ENCODE assay signal across 7 mouse cellular contexts in genomic region chr7:73537634-73538423, GRCm38 (mm10). TPM values are rescaled to one million over a fixed set of nuclear protein-coding genes. Genes with fewer than 3 reads are reported as not detected.
A peak's percentile ranks its signal among the peaks of the same experiment; 100 is the strongest.
DNase-seq lines count a peak whose midpoint lies in the region; ATAC-seq lines count a peak whose summit lies in the region.

No protein-coding gene starts in this region.

- peak; percentile 100 for DNase-seq in adrenal gland, adult 2 months
- DNase-seq in embryo, embryonic 11.5 days (ENCODE audit: low read depth, low spot score): peak; percentile 99
- peak; percentile 100 for DNase-seq in gastrocnemius, postnatal 36 days
- peak; percentile 100 for DNase-seq in left cerebral cortex, postnatal 36 days (ENCODE audit: low spot score in 2 of 2)
- DNase-seq in midbrain, embryonic 11.5 days (ENCODE audit: low spot score, missing footprints): peak; percentile 100
- peak; percentile 100 for DNase-seq in skeletal muscle tissue, adult 2 months (ENCODE audit: low read depth, low spot score)

- no peaks in the 10 kb centered on the region for H3K9me3 ChIP-seq in intestine, embryonic 16.5 days (ENCODE audit: control insufficient read depth, low read length)
- no peaks in the 10 kb centered on the region for H3K9me3 ChIP-seq in midbrain, embryonic 11.5 days (ENCODE audit: control insufficient read depth, low read length)

- no peaks in the 10 kb centered on the region for H3K36me3 ChIP-seq in intestine, embryonic 16.5 days (ENCODE audit: control insufficient read depth, insufficient read depth, low read length)
- H3K36me3 ChIP-seq in midbrain, embryonic 11.5 days (ENCODE audit: control insufficient read depth, insufficient read depth, low read length): no peaks in the 10 kb centered on the region

- peaks cover 33% of the 10 kb centered on the region for H3K4me1 ChIP-seq in intestine, embryonic 16.5 days (ENCODE audit: control insufficient read depth, insufficient read depth, low read length)
- peaks cover 9% of the 10 kb centered on the region; the same call in 1 of the 2 replicates for H3K4me1 ChIP-seq in midbrain, embryonic 11.5 days (ENCODE audit: control insufficient read depth, insufficient read depth, low read length)

- peak; percentile 99 for ATAC-seq in intestine, embryonic 16.5 days
- peak; percentile 98 for ATAC-seq in midbrain, embryonic 11.5 days (ENCODE audit: low FRiP score)

- H3K4me3 ChIP-seq in intestine, embryonic 16.5 days (ENCODE audit: low read length): peak overlapping the region; percentile 52
- H3K4me3 ChIP-seq in midbrain, embryonic 11.5 days (ENCODE audit: low read depth, low read length): peak overlapping the region; percentile 37

- WGBS in intestine, embryonic 16.5 days: 0% methylated on average over 46 of the region's 46 CpGs
- WGBS in midbrain, embryonic 11.5 days: under 1% methylated on average over 46 of the region's 46 CpGs

- no peaks in the 10 kb centered on the region for H3K27me3 ChIP-seq in intestine, embryonic 16.5 days (replicated peaks; ENCODE audit: control insufficient read depth, insufficient read depth, low read length)
- H3K27me3 ChIP-seq in midbrain, embryonic 11.5 days (ENCODE audit: control insufficient read depth, insufficient read depth, low read length): no peaks in the 10 kb centered on the region

- intact Hi-C loops in gastrocnemius, postnatal 36 days (cut with DNase I): no loop called here
- intact Hi-C loops in left cerebral cortex, postnatal 36 days (cut with DNase I): loop anchor here (1.0 kb wide), 1 partner anchor 80 kb away; no protein-coding TSS in a partner anchor

- peak overlapping the region; percentile 93 for H3K27ac ChIP-seq in intestine, embryonic 16.5 days (ENCODE audit: low read length)
- H3K27ac ChIP-seq in midbrain, embryonic 11.5 days (ENCODE audit: low read depth, low read length): peak overlapping the region; percentile 92

- peak overlapping the region; percentile 65 for H3K9ac ChIP-seq in intestine, embryonic 16.5 days (ENCODE audit: low read depth, low read length)
- peak overlapping the region; percentile 71 for H3K9ac ChIP-seq in midbrain, embryonic 11.5 days (ENCODE audit: low read length)

- H3K4me2 ChIP-seq in intestine, embryonic 16.5 days (ENCODE audit: low read depth, low read length): peak overlapping the region; percentile 61
- H3K4me2 ChIP-seq in midbrain, embryonic 11.5 days: peak overlapping the region; percentile 71

RNA-seq across cellular contexts. Expression of gene Chd2, which starts 3.8 kb away (rescaled TPM):
- total RNA-seq in adrenal gland, adult 2 months (2021): 10 to 100 TPM; 28.3 to 45.9 TPM
- 11.1 and 12.9 TPM in 2 replicates for polyA plus RNA-seq in adrenal gland, adult 2 months (2012; rRNA removed)
- total RNA-seq in gastrocnemius, postnatal 36 days (2021): 10 to 100 TPM; 22.4 to 39.9 TPM
- 40.1 and 41.1 TPM in 2 replicates for polyA plus RNA-seq in intestine, embryonic 16.5 days (2015; fragmentation: Nextera tagmentation; extraction: Ambion mirVana)
- total RNA-seq in left cerebral cortex, postnatal 36 days (2021): 10 to 100 TPM; 35.8 to 59.8 TPM
- 41.7 and 42.6 TPM in 2 replicates for polyA plus RNA-seq in midbrain, embryonic 11.5 days (2014; fragmentation: Nextera tagmentation; extraction: Ambion mirVana)

Comparison
In these comparisons a context has a peak if more than half of its experiments do, and no peak if none do; other contexts are left out.
1. Peak in every context shown above with its lines: DNase-seq, ATAC-seq, H3K4me3 ChIP-seq and H3K27ac ChIP-seq.